Mouse (Mus musculus): Measurements from ENCODE around the gene Mfsd2a. TPM values are rescaled to one million over a fixed set of nuclear protein-coding genes. Genes with fewer than 3 reads are reported as not detected.
A peak's percentile ranks its signal among the peaks of the same experiment; 100 is the strongest.
"Not testable (repeated sequence)": the region's sequence is repeated elsewhere in the genome, so short reads cannot be mapped to it uniquely, and the experiment has no call there.

The Mfsd2a gene
- polyA plus RNA-seq, 1 experiment from 2014 or later = 16.0 TPM

- H3K4me1 ChIP-seq = peaks cover 8% of the 10 kb centered on the region
- no peak for ATAC-seq (ENCODE audit: insufficient number of reproducible peaks, low FRiP score, low TSS enrichment, low read depth)
- no peak overlapping the region for H3K9ac ChIP-seq
- H3K27me3 ChIP-seq = no peaks in the 10 kb centered on the region
- H3K27ac ChIP-seq = no peak overlapping the region
- H3K9me3 ChIP-seq = no peaks in the 10 kb centered on the region
- no peaks in the 10 kb centered on the region for H3K36me3 ChIP-seq
- WGBS = 84% methylated on average over 1 of the region's 1 CpGs
- no peak overlapping the region for H3K4me2 ChIP-seq
- no peak overlapping the region for H3K4me3 ChIP-seq
Measured at GRCm38 (mm10) chr4:122991177-122991576, 30.2 kb upstream of the Mfsd2a start.

GRCm38 (mm10) chr4:122988004-122988403, 27.0 kb upstream of the Mfsd2a start:
- not testable (repeated sequence) for H3K4me2 ChIP-seq; H3K36me3 ChIP-seq; H3K9ac ChIP-seq; H3K9me3 ChIP-seq; ATAC-seq (ENCODE audit: insufficient number of reproducible peaks, low FRiP score, low TSS enrichment, low read depth); H3K4me1 ChIP-seq; H3K27ac ChIP-seq; H3K4me3 ChIP-seq
- 56% methylated on average over 3 of the region's 3 CpGs for WGBS
- H3K27me3 ChIP-seq = peaks cover 11% of the 10 kb centered on the region

- H3K4me2 ChIP-seq = no peak overlapping the region
- peaks cover 13% of the 10 kb centered on the region for H3K27me3 ChIP-seq
- H3K36me3 ChIP-seq = no peaks in the 10 kb centered on the region
- no peak overlapping the region for H3K9ac ChIP-seq
- H3K4me3 ChIP-seq = no peak overlapping the region
- no peak overlapping the region for H3K27ac ChIP-seq
- H3K4me1 ChIP-seq = peaks cover 9% of the 10 kb centered on the region
- WGBS = 74% methylated on average over 4 of the region's 4 CpGs
- ATAC-seq (ENCODE audit: insufficient number of reproducible peaks, low FRiP score, low TSS enrichment, low read depth) = no peak
- H3K9me3 ChIP-seq = no peaks in the 10 kb centered on the region
Measured at GRCm38 (mm10) chr4:122987421-122987820, 26.4 kb upstream of the Mfsd2a start.

- Histone ChIP-seq H3K4me3 (no peak overlapping the region), H3K9me3 (no peaks in the 10 kb centered on the region), H3K9ac (no peak overlapping the region), H3K27ac (no peak overlapping the region), H3K4me1 (peaks cover 21% of the 10 kb centered on the region), H3K4me2 (no peak overlapping the region), H3K27me3 (peaks cover 16% of the 10 kb centered on the region), H3K36me3 (no peaks in the 10 kb centered on the region)
- WGBS = 28% methylated on average over 8 of the region's 8 CpGs
- ATAC-seq (ENCODE audit: insufficient number of reproducible peaks, low FRiP score, low TSS enrichment, low read depth) = peak; percentile 82
Measured at GRCm38 (mm10) chr4:122985110-122985509, 24.1 kb upstream of the Mfsd2a start.

- ATAC-seq (ENCODE audit: insufficient number of reproducible peaks, low FRiP score, low TSS enrichment, low read depth) = no peak
- no peaks in the 10 kb centered on the region for H3K9me3 ChIP-seq
- WGBS = 24% methylated on average over 17 of the region's 17 CpGs
- H3K4me3 ChIP-seq = peak overlapping the region; percentile 14; the same call in 1 of the 2 replicates
- H3K36me3 ChIP-seq = no peaks in the 10 kb centered on the region
- H3K9ac ChIP-seq = no peak overlapping the region
- peak overlapping the region; percentile 33 for H3K4me2 ChIP-seq
- no peak overlapping the region for H3K27ac ChIP-seq
- peaks cover 21% of the 10 kb centered on the region for H3K4me1 ChIP-seq
- peaks cover 16% of the 10 kb centered on the region for H3K27me3 ChIP-seq
Measured at GRCm38 (mm10) chr4:122983486-122984261, 22.7 kb upstream of the Mfsd2a start.

- peaks cover 16% of the 10 kb centered on the region for H3K27me3 ChIP-seq
- ATAC-seq (ENCODE audit: insufficient number of reproducible peaks, low FRiP score, low TSS enrichment, low read depth) = no peak
- H3K36me3 ChIP-seq = no peaks in the 10 kb centered on the region
- no peak overlapping the region for H3K4me2 ChIP-seq
- H3K9me3 ChIP-seq = no peaks in the 10 kb centered on the region
- no peak overlapping the region for H3K9ac ChIP-seq
- H3K27ac ChIP-seq = no peak overlapping the region
- 51% methylated on average over 3 of the region's 3 CpGs for WGBS
- H3K4me3 ChIP-seq = no peak overlapping the region
- peaks cover 21% of the 10 kb centered on the region for H3K4me1 ChIP-seq
Measured at GRCm38 (mm10) chr4:122982537-122982936, 21.5 kb upstream of the Mfsd2a start.

GRCm38 (mm10) chr4:122981930-122982329, 20.9 kb upstream of the Mfsd2a start:
- Histone ChIP-seq H3K4me1 (peaks cover 21% of the 10 kb centered on the region), H3K36me3 (no peaks in the 10 kb centered on the region), H3K27me3 (peaks cover 16% of the 10 kb centered on the region), H3K4me2 (no peak overlapping the region), H3K9ac (no peak overlapping the region), H3K4me3 (no peak overlapping the region), H3K27ac (0 out of 2 replicates have a peak overlapping the region, but pooled peaks have one; percentile 23), H3K9me3 (no peaks in the 10 kb centered on the region)
- ATAC-seq (ENCODE audit: insufficient number of reproducible peaks, low FRiP score, low TSS enrichment, low read depth) = no peak
- WGBS = 57% methylated on average over 3 of the region's 3 CpGs

- 0 out of 2 replicates have a peak, but pooled peaks have one; percentile 5 for ATAC-seq (ENCODE audit: insufficient number of reproducible peaks, low FRiP score, low TSS enrichment, low read depth)
- peaks cover 16% of the 10 kb centered on the region for H3K27me3 ChIP-seq
Measured at GRCm38 (mm10) chr4:122981238-122981637, 20.2 kb upstream of the Mfsd2a start.

GRCm38 (mm10) chr4:122980684-122981083, 19.7 kb upstream of the Mfsd2a start:
- Histone ChIP-seq H3K36me3 (no peaks in the 10 kb centered on the region), H3K27me3 (peaks cover 16% of the 10 kb centered on the region), H3K4me1 (peaks cover 21% of the 10 kb centered on the region), H3K9me3 (no peaks in the 10 kb centered on the region), H3K4me2 (no peak overlapping the region), H3K9ac (no peak overlapping the region), H3K4me3 (no peak overlapping the region), H3K27ac (peak overlapping the region; percentile 23; the same call in 1 of the 2 replicates)
- ATAC-seq (ENCODE audit: insufficient number of reproducible peaks, low FRiP score, low TSS enrichment, low read depth) = 0 out of 2 replicates have a peak, but pooled peaks have one; percentile 25
- WGBS = 40% methylated on average over 2 of the region's 2 CpGs

More at GRCm38 (mm10) chr4:122981238-122981637, 20.2 kb upstream of the Mfsd2a start:
- no peaks in the 10 kb centered on the region for H3K9me3 ChIP-seq
- H3K36me3 ChIP-seq = no peaks in the 10 kb centered on the region
- H3K27ac ChIP-seq = peak overlapping the region; percentile 23; the same call in 1 of the 2 replicates
- no peak overlapping the region for H3K4me3 ChIP-seq
- no peak overlapping the region for H3K4me2 ChIP-seq
- no peak overlapping the region for H3K9ac ChIP-seq
- 75% methylated on average over 7 of the region's 7 CpGs for WGBS
- H3K4me1 ChIP-seq = peaks cover 21% of the 10 kb centered on the region

- Histone ChIP-seq H3K4me3 (no peak overlapping the region), H3K4me2 (no peak overlapping the region), H3K9me3 (no peaks in the 10 kb centered on the region), H3K27ac (no peak overlapping the region), H3K4me1 (peaks cover 21% of the 10 kb centered on the region), H3K36me3 (no peaks in the 10 kb centered on the region), H3K27me3 (peaks cover 16% of the 10 kb centered on the region), H3K9ac (no peak overlapping the region)
- WGBS = 76% methylated on average over 3 of the region's 3 CpGs
- ATAC-seq (ENCODE audit: insufficient number of reproducible peaks, low FRiP score, low TSS enrichment, low read depth) = no peak
Measured at GRCm38 (mm10) chr4:122979826-122980225, 18.8 kb upstream of the Mfsd2a start.

- Histone ChIP-seq H3K4me3 (no peak overlapping the region), H3K36me3 (no peaks in the 10 kb centered on the region), H3K27me3 (peaks cover 11% of the 10 kb centered on the region; the same call in 1 of the 2 replicates), H3K9me3 (no peaks in the 10 kb centered on the region), H3K9ac (no peak overlapping the region), H3K27ac (no peak overlapping the region), H3K4me1 (peaks cover 21% of the 10 kb centered on the region), H3K4me2 (no peak overlapping the region)
- no peak for ATAC-seq (ENCODE audit: insufficient number of reproducible peaks, low FRiP score, low TSS enrichment, low read depth)
- 71% methylated on average over 2 of the region's 2 CpGs for WGBS
Measured at GRCm38 (mm10) chr4:122978850-122979249, 17.9 kb upstream of the Mfsd2a start.

GRCm38 (mm10) chr4:122976885-122977284, 15.9 kb upstream of the Mfsd2a start:
- Histone ChIP-seq H3K4me2 (no peak overlapping the region), H3K4me1 (0 out of 2 replicates have a peak, but pooled peaks cover 9% of the 10 kb centered on the region), H3K27ac (no peak overlapping the region), H3K4me3 (no peak overlapping the region), H3K9me3 (no peaks in the 10 kb centered on the region), H3K36me3 (no peaks in the 10 kb centered on the region), H3K27me3 (no peaks in the 10 kb centered on the region), H3K9ac (no peak overlapping the region)
- WGBS = 61% methylated on average over 4 of the region's 4 CpGs
- ATAC-seq (ENCODE audit: insufficient number of reproducible peaks, low FRiP score, low TSS enrichment, low read depth) = no peak
